Mouse (Mus musculus): ENCODE results near the gene Nudt7. TPM values are rescaled to one million over a fixed set of nuclear protein-coding genes. Genes with fewer than 3 reads are reported as not detected.

Gene Nudt7
- total and polyA plus RNA-seq, 3 experiments: 57.3 to 99.6 (median 76.1) TPM

DNA sequence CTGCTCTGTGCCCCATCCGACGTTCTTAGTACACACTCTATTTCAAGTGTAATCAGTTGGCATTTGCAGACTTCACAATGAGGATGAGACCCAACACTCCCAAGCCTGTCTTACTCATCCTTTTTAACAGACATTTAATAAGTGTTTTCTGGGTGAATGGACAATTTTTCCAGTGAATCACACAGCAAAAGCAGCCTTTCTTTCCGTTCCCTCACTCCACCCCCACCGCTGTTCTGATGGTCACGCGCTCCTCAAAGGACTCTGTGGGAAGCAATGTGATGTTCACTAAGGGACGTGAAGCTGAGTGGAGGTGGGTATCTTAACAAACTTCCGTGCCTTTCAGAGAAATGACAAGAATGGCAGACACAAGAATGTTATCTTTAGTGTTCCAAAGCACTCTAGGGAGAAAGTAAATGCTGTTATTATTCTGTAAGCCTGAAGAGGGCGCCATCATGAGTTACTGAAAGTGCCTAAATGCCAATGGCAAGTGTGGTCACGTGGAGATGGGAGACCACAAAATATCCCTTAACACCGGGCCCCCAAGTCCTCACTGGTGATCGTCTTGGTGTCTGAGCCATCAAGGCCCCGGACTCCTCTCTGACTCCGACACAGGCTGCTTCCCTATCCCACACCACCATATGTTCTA is 32.7 kb upstream of the Nudt7 start:
- Histone ChIP-seq H3K36me3 (ENCODE audit: control insufficient read depth, insufficient read depth, low read length) (no peaks in the 10 kb centered on the region), H3K4me1 (ENCODE audit: control insufficient read depth, insufficient read depth, low read length) (no peaks in the 10 kb centered on the region), H3K27me3 (ENCODE audit: control insufficient read depth, insufficient read depth, low read length) (no peaks in the 10 kb centered on the region), H3K9ac (ENCODE audit: low read depth, low read length) (no peak overlapping the region), H3K4me3 (no peak overlapping the region), H3K79me2 (replicated peaks; ENCODE audit: control insufficient read depth, insufficient read depth, low read length) (no peaks in the 10 kb centered on the region), H3K27ac (no peak overlapping the region)
- intact Hi-C loops (cut with DNase I): no loop called here
- no peak for DNase-seq
- TF ChIP-seq EP300 (IDR thresholded peaks at IDR 0.05; ENCODE audit: insufficient read depth, low read depth, low read length) (no peak), POLR2A (IDR thresholded peaks at IDR 0.05; ENCODE audit: insufficient read depth, low read depth, low read length) (no peak), CTCF (IDR thresholded peaks at IDR 0.05) (no peak)
- 73% methylated on average over 14 of the region's 14 CpGs for WGBS

DNA sequence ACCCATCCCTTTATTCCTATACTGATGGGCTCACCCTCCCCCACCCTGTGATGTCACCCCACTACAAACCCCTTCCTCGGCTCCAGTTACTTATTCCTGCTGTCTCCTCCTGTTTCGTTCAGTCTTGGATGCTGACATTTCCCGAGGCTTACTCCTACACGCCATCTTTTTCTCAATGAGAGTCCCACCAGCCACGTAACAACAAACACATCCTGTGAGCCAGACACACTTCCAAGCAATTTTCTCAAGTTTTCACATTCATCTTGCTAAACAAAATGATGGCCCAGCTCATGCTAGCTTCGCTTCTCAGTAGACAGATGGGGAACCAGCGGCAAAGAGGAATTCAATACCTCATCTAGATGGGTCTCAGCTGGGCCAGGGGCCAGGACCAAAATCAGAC is 30.0 kb upstream of the Nudt7 start:
- Histone ChIP-seq H3K9ac (ENCODE audit: low read depth, low read length) (no peak overlapping the region), H3K27me3 (ENCODE audit: control insufficient read depth, insufficient read depth, low read length) (no peaks in the 10 kb centered on the region), H3K36me3 (ENCODE audit: control insufficient read depth, insufficient read depth, low read length) (no peaks in the 10 kb centered on the region), H3K79me2 (replicated peaks; ENCODE audit: control insufficient read depth, insufficient read depth, low read length) (no peaks in the 10 kb centered on the region), H3K27ac (no peak overlapping the region), H3K4me3 (no peak overlapping the region), H3K4me1 (ENCODE audit: control insufficient read depth, insufficient read depth, low read length) (no peaks in the 10 kb centered on the region)
- no peak for DNase-seq
- intact Hi-C loops (cut with DNase I): no loop called here
- TF ChIP-seq EP300 (IDR thresholded peaks at IDR 0.05; ENCODE audit: insufficient read depth, low read depth, low read length): no peak
- no peak for TF ChIP-seq CTCF (IDR thresholded peaks at IDR 0.05)
- TF ChIP-seq POLR2A (IDR thresholded peaks at IDR 0.05; ENCODE audit: insufficient read depth, low read depth, low read length): no peak
- 74% methylated on average over 7 of the region's 7 CpGs for WGBS

DNA sequence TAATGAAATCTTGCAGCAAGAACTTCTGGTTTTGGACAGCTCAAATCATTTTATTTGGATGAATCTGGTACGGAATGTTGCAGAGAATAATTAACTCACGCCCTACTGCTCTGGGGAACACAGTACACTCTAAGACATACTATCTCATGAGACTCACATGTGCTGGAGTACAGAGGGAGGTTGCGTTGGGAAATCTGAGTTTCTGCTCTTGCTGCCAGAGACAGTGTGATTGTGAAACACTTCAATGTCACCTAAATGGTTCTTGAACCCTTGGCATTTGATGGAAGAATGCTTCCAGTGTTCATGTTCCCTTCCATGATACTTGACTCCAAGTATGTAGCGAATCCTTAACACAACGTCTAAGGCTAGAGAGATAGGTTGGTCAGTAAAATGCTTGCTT is 27.4 kb upstream of the Nudt7 start:
- WGBS: 79% methylated on average over 5 of the region's 5 CpGs
- H3K36me3 ChIP-seq (ENCODE audit: control insufficient read depth, insufficient read depth, low read length): no peaks in the 10 kb centered on the region
- intact Hi-C loops (cut with DNase I): no loop called here

DNA sequence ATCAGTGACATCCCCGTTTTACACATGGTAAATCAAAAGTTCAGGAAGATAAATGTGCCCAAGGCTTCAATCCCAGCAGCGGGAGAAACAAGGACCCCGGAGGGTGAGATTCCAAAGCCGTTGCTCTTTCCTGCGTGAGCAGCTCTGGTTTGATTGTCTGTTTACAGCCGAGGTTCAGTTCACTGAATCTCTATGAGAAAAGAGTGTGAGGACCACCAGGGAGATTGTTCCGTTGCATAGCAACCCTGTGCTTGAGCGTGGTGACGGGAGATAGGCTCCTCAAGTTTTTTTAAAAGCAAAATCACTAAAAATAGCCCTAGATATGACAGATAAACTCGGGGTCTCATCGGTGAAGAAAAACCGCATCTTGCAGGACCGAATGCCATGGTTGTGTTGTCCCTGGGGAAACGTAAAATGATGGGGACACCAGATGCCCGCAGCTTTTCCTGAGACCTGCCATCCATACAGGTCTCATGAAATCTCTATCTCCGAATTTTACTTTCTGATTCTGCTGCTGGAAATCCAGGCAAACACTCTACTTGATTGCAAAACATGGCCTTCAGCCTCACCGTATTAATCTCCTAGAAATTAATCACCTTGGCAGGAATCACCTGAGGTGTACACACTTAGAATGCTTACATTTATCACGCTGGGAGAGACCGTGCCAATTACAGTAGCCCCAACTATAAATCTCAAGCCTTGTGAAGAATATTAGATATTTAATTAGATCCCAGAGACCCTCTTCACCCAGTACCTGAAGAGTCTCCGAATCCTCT is 23.8 kb upstream of the Nudt7 start:
- DNase-seq: no peak
- Histone ChIP-seq H3K4me1 (ENCODE audit: control insufficient read depth, insufficient read depth, low read length) (no peaks in the 10 kb centered on the region), H3K36me3 (ENCODE audit: control insufficient read depth, insufficient read depth, low read length) (no peaks in the 10 kb centered on the region), H3K27me3 (ENCODE audit: control insufficient read depth, insufficient read depth, low read length) (no peaks in the 10 kb centered on the region), H3K9ac (ENCODE audit: low read depth, low read length) (no peak overlapping the region), H3K79me2 (replicated peaks; ENCODE audit: control insufficient read depth, insufficient read depth, low read length) (no peaks in the 10 kb centered on the region), H3K4me3 (no peak overlapping the region), H3K27ac (no peak overlapping the region)
- intact Hi-C loops (cut with DNase I): no loop called here
- TF ChIP-seq POLR2A (IDR thresholded peaks at IDR 0.05; ENCODE audit: insufficient read depth, low read depth, low read length) (no peak), CTCF (IDR thresholded peaks at IDR 0.05) (no peak), EP300 (IDR thresholded peaks at IDR 0.05; ENCODE audit: insufficient read depth, low read depth, low read length) (no peak)
- WGBS: 77% methylated on average over 20 of the region's 20 CpGs

More for the DNA sequence above, 27.4 kb upstream of the Nudt7 start:
- no peaks in the 10 kb centered on the region for H3K27me3 ChIP-seq (ENCODE audit: control insufficient read depth, insufficient read depth, low read length)
- no peaks in the 10 kb centered on the region for H3K79me2 ChIP-seq (replicated peaks; ENCODE audit: control insufficient read depth, insufficient read depth, low read length)
- H3K4me1 ChIP-seq (ENCODE audit: control insufficient read depth, insufficient read depth, low read length): no peaks in the 10 kb centered on the region
- H3K27ac ChIP-seq: no peak overlapping the region
- TF ChIP-seq EP300 (IDR thresholded peaks at IDR 0.05; ENCODE audit: insufficient read depth, low read depth, low read length) (no peak), POLR2A (IDR thresholded peaks at IDR 0.05; ENCODE audit: insufficient read depth, low read depth, low read length) (no peak), CTCF (IDR thresholded peaks at IDR 0.05) (no peak)
- no peak for DNase-seq
- no peak overlapping the region for H3K4me3 ChIP-seq
- H3K9ac ChIP-seq (ENCODE audit: low read depth, low read length): no peak overlapping the region

DNA sequence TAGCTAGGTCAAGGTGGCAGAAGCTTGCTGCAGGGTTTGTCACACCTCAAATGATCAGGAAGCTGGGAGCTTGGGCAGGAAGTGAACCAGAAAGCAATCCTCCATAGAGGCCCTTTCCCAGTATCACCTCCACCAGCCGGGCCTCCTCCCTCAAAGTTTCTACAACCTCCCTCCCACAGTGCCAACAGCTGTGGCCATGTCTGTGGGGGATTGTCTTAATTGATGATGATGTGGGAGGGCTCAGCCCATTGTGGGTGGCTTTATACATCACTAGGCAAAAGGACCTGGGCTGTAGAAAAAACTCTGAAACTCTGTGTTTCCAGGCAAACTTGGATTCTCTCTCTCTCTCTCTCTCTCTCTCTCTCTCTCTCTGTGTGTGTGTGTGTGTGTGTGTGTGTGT is 18.3 kb upstream of the Nudt7 start:
- no peaks in the 10 kb centered on the region for H3K4me1 ChIP-seq (ENCODE audit: control insufficient read depth, insufficient read depth, low read length)
- TF ChIP-seq EP300 (IDR thresholded peaks at IDR 0.05; ENCODE audit: insufficient read depth, low read depth, low read length) (no peak), CTCF (IDR thresholded peaks at IDR 0.05) (no peak), POLR2A (IDR thresholded peaks at IDR 0.05; ENCODE audit: insufficient read depth, low read depth, low read length) (no peak)
- H3K79me2 ChIP-seq (replicated peaks; ENCODE audit: control insufficient read depth, insufficient read depth, low read length): no peaks in the 10 kb centered on the region
- intact Hi-C loops (cut with DNase I): no loop called here
- H3K9ac ChIP-seq (ENCODE audit: low read depth, low read length): no peak overlapping the region
- H3K27me3 ChIP-seq (ENCODE audit: control insufficient read depth, insufficient read depth, low read length): no peaks in the 10 kb centered on the region
- no peak overlapping the region for H3K27ac ChIP-seq
- no peak overlapping the region for H3K4me3 ChIP-seq
- no peak for DNase-seq
- 66% methylated on average over 1 of the region's 1 CpGs for WGBS
- H3K36me3 ChIP-seq (ENCODE audit: control insufficient read depth, insufficient read depth, low read length): no peaks in the 10 kb centered on the region

DNA sequence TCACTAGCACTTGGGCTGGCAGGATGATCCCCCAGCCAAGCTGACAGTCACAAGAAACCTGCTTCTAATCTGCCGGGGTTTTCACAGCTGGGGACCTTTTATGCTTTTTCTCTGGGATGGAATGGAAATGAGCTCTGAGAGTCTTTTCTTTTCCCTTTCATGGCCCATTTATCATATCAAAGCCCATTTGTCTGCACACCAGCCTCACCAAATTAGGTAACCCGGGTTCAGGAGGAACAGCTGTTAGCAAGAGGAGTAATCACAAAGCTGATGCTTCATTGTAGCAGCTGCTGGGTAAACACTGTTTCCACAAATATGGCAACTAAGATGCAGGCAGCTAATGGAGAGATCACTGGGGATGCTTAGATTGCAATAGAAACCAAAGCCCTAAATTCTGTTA is 17.3 kb upstream of the Nudt7 start:
- Histone ChIP-seq H3K79me2 (replicated peaks; ENCODE audit: control insufficient read depth, insufficient read depth, low read length) (no peaks in the 10 kb centered on the region), H3K27ac (no peak overlapping the region), H3K36me3 (ENCODE audit: control insufficient read depth, insufficient read depth, low read length) (no peaks in the 10 kb centered on the region), H3K9ac (ENCODE audit: low read depth, low read length) (no peak overlapping the region), H3K4me1 (ENCODE audit: control insufficient read depth, insufficient read depth, low read length) (no peaks in the 10 kb centered on the region), H3K27me3 (ENCODE audit: control insufficient read depth, insufficient read depth, low read length) (no peaks in the 10 kb centered on the region), H3K4me3 (no peak overlapping the region)
- no peak for DNase-seq
- TF ChIP-seq EP300 (IDR thresholded peaks at IDR 0.05; ENCODE audit: insufficient read depth, low read depth, low read length): no peak
- TF ChIP-seq CTCF (IDR thresholded peaks at IDR 0.05): no peak
- TF ChIP-seq POLR2A (IDR thresholded peaks at IDR 0.05; ENCODE audit: insufficient read depth, low read depth, low read length): no peak
- 14% methylated on average over 2 of the region's 2 CpGs for WGBS
- intact Hi-C loops (cut with DNase I): no loop called here

Data from heart, adult 2 months (tissue).